Mouse (Mus musculus) CD8-positive naive resting alpha-beta T cell, adult 2 months (primary cell): ENCODE measurements around the gene Ttc16.

Experiments used
- DNase-seq, 2 experiments: peaks; one replicate each; pipeline ENCODE4 v3.0.0; 2022; ENCODE audit warnings: low read depth in 2 of 2, low spot score in 2 of 2

The Ttc16 gene

DNA sequence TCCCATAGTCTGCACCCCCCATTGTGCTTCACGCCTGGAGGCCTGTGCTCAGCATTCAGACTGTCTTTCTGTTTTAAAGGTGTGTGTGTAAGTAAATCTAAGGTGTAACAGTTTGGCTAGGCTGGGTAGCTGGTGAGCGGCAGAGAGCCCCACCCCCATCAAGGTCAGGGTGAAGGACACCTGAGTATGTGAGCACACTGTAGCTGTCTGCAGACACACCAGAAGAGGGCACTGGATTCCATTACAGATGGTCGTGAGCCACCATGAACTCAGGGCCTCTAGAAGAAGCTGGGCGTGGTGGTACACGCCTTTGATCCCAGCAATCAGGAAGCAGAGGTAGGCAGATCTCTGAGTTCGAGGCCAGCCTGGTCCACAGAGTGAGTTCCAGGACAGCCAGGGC, 6.3 kb upstream of the Ttc16 start:
- DNase-seq, result no peak

DNA sequence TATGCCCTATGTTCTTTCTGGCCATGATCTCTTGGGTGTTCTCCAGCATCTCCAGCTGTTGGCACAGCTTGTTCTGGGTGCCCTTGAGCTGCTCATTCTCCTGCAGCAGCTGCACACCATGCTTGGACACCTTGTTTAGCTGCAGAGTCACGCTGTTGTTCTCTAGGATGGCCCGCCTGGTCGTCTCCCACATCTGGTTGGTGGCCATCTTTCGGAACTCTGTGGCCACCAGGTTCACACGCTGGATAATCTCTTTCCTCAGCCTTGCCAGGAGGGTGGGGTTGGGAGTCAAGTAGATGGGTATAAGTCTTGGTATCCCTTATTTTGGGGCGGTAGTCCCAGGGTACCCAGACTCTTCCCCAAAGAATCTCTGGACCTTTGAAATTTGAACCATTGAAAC, 4.3 kb upstream of the Ttc16 start:
- no peak for DNase-seq

DNA sequence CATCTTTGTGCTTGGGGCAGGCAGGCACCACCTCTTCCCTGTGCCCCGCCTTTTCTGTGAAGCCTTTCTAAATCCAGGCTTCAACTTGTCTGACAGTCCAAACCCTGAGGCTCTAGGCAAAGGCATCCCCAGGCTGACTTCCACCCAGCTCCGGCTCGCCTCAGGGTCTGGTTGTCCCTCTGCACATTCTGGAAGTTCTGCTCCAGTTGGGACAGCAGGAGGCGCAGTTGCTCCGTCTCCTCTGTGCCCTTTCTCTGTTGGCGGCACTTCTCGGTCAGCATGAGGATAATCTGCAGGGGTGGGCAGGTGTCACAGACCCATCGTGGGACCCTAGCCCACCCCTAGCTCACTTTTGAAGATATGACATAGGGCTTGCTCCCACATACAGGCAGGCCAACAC, 3.7 kb upstream of the Ttc16 start:
- no peak for DNase-seq

DNA sequence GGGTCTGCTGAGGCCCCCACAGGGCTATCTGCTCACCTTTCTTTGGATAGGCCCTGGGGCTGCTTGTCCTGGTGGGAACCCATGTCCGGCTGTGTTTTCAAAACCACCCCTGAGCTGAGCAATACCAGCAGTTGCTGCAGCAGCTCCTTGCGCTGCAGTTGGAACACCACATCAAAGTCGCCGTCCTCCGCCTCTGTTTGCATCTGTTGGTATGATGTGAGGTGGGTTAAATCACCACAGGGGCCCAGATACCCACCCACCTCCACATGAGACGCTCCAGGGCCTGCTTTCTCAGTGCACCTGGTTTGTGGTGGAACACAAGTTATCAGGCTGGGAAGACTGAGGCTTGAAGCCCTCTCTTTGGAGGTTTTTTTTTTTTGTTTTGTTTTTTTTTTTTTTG, 2.6 kb upstream of the Ttc16 start:
- DNase-seq, result peak in 1 of 2 experiments; percentile 23

DNA sequence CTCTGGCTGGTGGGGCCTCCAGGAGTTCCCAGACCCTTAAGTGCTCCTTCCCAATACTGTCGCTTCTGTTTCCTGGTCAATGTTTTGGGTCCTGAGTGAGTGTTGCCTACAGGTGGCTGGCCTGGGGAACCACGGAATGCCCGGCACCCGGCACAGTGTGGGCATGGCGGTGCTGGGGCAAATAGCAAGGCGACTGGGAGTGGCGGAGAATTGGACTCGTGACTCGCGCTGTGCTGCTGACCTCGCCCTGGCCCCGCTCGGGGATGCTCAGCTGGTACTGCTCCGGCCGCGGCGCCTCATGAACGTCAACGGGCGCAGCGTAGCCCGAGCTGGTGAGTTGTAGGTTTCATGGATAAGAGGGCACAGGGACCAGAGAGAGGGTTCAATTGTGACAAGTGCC, 759 bp upstream of the Ttc16 start:
- DNase-seq, result no peak

DNA sequence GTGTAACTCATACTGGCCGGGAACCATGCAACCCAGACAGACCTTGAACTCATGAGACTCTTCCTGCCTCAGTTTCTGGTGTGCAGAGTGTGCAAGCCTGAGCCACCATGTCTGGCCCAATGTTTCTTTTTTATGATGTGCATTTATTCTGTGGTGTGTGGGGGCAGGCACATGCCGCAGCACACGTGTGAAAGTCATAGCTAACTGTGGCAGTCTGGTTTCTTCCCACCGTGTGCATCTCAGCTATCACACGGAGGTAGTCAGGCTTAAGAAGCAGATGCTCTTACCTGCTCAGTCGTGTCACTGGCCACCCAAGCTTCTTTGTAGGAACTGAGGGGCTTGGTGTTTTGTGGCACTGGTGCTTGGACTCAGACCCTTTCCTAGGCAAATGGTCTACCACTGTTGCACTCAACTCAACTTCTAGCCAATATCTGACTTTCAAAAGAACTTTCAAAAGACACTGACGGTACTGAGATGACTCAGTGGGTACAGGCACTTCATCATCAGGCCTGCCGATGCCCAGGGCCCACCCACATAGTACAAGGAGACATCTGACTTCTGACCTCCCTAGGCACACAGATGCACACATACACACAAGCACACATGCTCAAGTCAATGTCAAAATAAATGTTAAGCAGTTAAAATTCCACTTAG, 2.7 kb downstream of the Ttc16 start:
- no peak for DNase-seq

DNA sequence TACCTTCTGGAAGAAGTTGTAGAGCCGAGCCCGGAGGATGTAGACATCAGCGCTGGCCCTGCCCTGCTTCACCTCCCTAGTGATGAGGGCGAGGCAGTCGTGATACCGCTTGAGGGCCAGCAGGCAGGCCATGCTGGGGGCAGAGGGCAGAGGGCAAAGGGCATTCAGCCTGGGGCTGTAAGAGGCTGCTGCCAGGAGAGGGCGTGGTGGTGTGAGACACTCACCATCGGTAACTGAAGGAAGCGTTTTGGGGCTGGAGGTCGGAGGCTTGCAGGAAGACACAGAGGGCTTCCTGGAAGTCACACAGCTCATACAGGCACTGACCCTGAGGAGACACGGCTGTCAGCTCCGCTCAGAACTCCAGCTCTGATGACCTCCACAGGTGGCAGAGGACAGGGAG, 3.5 kb downstream of the Ttc16 start:
- DNase-seq, result no peak

DNA sequence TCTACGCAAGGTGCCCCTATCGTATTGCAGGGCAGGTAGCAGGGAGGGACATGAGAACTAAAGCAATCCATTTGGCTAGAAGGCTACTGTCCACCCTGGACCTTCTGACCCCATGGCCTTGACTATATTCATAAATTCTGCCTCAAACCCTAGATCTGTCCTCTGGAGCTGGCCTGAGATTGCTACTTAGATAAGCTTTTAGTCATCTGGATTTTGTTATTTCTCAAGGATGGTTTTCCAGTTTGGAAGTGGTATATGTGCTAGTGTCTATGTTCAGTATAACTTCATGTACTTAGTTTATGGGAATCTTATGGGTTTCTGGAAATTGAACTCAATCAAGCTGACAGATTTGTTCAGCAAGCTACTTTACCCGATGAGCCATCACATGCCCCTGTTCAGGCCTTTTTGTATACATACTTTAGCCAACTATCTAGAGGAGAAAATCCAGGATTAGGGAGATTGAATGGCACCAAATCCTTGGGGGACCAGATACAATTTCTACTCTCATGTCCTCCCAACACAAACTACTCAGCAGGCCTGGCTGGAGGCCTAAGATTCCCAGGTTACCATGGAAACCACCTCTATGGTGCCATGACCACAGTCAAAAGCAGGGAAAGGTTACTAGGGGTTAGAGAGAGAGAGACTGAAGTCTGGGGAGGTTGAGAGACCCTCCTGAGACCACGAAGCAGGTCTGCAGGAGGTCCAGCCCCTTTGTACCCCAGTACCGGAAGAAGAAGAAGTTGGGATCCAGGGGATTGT, 5.9 kb downstream of the Ttc16 start:
- no peak for DNase-seq

DNA sequence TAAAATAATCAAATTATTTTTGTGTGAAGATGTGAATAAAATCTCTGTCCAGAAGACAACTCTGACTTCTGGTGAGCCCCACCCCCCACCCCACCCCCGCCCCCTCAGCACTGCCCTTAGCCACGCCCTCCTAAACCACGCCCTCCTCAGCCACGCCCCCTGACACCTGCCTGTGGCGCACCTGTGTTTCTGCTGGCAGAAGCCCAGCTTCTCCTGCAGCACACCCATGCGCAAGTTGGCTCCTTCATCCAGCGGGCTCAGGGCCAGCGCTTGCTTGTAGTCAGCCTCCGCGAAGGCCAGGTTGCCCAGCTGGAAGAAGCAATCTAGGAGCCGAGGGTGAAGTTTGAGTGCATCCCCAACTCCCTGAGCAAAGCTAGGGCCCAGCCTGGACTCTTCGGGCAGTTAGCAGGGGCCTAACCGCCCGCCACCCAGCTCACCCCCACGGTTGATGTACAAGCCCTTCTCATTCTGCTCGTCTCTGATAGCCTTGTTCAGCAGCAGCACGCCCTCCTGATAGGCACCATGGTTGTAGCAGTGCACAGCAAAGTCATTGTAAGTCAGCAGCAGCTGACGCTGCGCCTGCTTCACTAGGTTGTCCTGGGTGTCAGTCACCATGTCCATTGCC, 6.7 kb downstream of the Ttc16 start:
- DNase-seq, result no peak

DNA sequence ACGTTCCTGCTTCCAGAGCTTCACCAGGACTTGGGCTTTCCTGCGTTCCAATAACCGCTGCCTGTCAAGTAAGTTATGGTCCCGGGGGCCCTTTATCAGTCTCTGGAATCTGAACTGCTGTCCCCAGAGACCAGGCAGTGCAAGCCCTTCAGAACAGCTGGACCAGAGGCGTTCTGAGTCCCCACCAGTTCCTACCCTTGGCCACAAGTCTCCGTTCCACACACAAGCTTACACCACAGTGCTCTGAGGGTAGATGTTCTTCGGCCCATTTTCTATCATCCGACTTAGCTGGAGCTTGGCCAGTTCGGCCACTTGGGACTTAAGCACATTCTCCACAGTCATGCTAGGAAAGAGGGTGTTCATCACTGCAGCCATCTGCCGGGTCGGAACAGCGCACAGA, 8.2 kb downstream of the Ttc16 start:
- DNase-seq, result no peak

DNA sequence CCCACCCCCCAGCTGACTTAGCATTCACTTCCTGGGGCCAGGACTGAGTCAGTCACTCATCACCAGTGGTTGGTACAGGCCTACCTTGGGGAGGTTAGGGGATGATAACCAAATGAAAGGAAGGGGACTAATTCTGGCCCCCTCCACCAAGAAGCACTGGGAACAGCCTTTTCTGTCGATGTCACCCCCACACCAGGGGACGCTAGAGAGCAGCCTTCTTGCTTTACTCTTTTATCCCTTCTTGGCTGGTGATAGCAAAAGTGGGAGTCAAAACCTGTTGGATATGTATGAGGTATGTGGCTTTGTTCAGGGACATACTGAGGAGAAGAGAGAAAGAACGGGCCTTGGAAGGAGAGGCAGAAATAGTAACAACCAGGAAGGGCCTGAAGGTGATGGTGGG, 12.1 kb downstream of the Ttc16 start:
- no peak for DNase-seq

DNA sequence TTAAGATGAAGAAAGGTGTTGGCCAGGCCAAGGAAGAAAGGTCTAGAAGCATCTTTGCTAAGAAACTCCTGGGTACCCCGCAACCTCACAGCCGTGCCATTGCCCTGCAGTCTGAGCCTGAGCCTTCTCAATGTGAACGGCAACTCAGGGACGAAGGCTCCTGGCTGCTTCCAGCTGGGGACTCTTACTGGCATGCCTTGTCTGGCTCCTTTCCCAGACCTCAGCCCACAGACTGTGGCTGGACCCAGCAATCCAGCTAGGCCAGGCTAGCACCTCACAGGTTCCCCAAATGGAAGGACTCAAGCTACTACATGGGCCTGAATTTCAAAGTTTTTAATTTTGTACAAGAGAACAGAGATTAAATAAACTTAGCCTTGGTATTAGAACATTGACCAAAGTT, 13.6 kb downstream of the Ttc16 start:
- DNase-seq, result no peak

DNA sequence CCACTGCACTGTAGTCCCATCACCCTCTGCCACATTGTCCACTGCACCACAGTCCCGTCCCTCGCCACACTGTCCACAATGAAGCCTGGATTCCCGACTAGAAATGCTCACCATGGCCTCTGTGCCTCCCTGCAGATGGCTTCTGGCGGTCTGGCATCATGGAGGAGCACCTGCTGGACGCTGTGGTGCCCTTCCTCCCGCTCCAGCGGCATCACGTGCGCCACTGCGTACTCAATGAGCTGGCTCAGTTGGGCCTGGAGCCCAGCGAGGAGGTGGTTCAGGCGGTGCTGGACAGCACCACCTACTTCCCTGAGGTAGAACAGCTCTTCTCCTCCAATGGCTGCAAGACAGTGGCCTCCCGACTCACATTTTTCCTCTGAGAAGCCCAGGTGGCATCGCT, 14.1 kb downstream of the Ttc16 start:
- no peak for DNase-seq

DNA sequence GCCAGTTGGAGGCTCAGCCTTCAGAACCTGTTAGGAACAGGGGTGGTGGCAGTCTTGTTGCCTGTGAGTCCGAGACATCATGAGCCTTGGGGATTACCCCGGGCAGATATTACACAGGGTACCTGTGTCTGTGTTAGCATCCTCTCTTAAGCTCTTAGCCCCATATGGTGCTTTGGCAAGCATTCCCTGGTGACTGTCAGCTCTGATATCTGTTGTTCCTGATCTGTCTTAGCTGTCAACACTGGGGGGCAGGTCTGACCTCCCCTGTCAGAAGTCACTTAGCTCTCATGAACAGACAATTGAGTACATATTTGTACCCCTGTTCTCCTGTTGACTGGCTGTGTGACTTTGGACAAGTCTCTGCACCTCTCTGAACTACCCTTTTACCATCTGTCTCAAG, 16.4 kb downstream of the Ttc16 start:
- DNase-seq, result no peak

DNA sequence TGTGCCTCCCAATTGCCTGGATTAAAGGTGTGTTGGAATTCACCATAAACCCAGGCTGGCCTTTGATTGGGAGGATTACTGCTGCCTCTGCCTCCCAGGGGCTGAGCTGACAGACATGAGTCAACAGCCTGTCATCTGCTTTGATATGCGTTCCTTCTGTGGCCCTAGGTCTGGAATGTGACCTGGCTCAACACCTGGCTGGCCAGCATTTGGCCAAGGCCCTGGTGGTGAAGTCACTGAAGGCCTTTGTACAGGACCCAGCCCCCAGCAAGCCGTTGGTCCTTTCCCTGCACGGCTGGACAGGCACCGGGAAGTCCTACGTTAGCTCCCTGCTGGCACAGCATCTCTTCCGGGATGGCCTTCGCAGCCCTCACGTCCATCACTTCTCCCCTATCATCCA, 16.9 kb downstream of the Ttc16 start:
- no peak for DNase-seq

DNA sequence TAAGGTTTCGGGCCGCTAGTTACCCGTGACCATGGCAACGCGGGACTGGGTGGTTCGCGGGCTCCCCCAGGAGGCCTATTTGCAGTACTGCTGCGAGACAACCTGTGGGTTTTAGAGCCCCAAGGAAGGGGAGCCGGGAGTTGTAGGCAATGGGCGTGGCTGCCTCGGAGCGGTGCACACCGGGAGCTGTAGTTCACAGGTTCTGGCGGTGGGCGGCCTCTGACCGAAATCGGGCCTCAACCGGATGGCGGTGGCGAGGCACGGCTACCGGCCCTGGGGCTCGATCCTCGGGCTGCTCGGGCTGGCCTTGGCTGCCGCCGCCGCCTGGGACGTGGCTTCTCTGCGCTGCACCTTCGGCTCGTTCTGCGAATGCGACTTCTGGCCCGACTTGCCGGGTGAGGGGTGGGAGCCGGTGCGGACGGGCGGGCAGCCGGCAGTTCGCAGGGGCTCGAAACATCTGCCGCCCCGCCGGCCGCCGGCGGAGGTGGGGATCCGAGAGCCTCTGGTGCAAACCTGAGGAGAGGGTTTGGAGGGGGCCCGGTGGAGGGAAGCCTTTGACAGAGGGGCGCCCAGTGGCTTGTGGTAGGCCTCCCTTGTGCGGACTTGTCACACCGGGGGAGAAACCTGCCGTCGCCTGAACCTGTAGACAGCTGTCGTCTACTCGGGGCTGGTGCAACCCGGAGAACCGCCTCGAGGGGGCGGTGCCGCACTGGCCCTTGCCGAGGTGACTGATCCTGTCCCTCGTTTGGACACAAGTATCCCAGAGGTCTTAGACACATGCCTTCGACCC, 18.2 kb downstream of the Ttc16 start, which contains the start of gene Tor2a:
Tor2a (plus strand) TSS at position 179 of the 790 bp plus-strand sequence.
- DNase-seq, result peak; percentile 96

DNA sequence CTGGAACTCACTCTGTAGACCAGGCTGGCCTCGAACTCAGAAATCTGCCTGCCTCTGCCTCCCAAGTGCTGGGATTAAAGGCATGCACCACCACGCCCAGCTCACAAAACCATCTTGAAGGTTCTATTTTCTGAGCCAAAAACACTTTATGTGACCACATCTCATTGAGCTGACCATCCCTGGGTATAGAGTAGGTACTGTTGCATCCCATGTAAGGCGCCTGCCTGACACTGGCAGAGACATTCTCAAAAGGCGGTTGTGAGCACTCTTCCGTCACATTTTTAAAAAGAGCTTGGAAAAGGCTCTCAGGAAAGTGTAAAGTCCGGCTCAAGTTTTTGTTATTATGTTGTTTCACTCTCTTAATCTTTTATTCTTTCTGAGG, 18.8 kb downstream of the Ttc16 start:
- DNase-seq, result no peak

DNA sequence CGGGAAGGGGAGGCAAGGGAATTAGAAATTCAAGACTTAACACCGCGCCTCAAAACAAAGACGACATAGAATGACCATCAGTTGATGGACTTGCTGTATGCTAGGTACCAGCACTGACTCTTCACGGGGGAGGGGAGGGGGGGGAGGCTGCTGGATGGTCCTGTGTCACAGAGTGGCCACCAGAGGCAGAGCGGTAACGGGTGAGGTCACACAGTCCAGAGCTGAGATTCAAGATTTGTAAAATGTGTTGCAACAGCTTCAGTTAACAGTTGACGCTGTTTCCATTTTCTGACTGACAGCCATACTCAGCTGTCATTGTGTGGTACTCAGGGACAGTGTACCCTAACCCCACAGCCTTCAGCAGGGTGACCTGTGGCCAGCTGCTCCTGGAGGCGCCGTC, 23.3 kb downstream of the Ttc16 start:
- no peak for DNase-seq

DNA sequence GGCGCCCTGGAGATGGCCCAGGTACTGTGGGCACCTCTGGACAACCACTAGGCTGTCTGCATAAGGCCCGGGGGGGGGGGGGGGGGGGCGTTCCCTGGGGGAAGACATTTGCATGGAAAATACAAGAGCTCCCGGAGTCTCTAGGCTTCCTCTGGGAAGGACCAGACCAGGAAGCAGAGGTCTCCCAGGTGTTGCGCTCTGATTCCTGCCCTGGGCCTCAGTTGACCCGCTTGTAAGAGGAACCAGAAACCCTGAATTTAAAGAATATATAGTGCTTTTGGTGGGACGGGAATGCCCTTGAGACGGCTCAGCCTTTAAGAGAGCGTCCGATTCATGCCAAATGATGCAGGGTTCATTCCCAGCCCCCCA, 23.8 kb downstream of the Ttc16 start:
- no peak for DNase-seq

DNA sequence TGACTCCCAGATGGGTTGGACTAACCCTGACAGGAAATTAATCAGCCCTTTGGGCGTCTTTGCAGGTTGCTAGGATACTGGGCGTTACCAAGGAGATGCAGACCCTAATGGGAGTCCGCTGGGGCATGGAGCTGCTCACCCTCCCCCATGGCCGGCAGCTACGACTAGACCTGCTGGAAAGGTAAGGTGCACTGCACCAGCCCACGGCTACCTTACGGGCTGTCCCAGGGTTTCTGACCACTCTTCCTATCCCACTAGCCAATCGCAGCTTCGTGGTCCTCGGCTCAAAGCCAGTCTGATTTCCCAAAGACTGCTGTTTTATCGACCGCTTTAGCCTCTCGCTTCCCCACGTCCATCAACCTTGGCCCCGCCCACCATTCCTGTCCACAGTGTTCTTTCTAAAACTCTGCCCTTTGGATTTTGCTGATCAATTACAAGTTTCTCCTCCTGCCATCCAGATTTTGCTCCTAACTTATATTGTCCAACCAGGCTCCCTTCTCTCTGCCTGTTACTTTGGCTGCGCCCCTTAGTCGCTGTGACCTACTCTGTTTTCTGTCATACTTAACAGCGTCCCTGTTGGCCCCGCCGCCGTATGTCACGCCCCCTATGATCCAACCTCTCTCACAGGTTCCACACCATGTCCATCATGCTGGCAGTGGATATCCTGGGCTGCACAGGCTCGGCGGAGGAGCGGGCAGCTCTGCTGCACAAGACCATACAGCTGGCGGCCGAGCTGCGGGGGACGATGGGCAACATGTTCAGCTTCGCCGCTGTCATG, 24.4 kb downstream of the Ttc16 start:
- DNase-seq, result no peak

DNA sequence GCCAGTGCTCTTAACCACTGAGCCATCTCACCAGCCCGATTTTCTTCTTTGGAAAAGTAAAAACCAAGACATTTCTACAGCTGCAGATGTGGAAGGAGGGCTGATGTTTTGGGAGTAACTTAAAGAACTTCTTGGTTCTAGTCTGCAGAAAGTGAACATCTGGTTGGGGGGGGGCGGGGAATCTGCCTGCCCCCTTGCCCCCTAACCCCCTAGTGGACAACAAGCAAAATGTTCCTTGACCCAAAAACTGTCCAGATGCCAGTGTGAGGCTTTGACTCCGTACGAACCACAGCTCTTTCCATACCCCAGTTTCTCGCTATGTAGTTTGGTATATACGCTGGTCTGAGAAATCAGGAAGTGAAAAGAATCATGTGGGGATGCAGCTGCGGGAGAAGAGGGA, 25.2 kb downstream of the Ttc16 start:
- DNase-seq, result no peak
